Mouse (Mus musculus) MEL (cell line): ENCODE measurements around the gene Fto.

Experiments used
- GABPA ChIP-seq: IDR thresholded peaks from 2 replicates; pipeline ENCODE4 v1.6.1; 2012; ENCODE audit warnings: low read depth, mild to moderate bottlenecking, inconsistent platforms, low read length, improper control_type of control experiment, moderate library complexity
- HCFC1 ChIP-seq: IDR thresholded peaks from 2 replicates; pipeline ENCODE4 v1.6.1; 2012; ENCODE audit warnings: low read depth, mild to moderate bottlenecking, inconsistent platforms, low read length, improper control_type of control experiment, moderate library complexity
- JUND ChIP-seq: IDR thresholded peaks from 2 replicates; pipeline ENCODE4 v1.6.1; 2011; ENCODE audit warnings: low read depth, mild to moderate bottlenecking, improper control_type of control experiment, low read length
- POLR2A ChIP-seq, 2 experiments: IDR thresholded peaks; 2 replicates each; pipeline ENCODE4 v1.6.1; 2011 to 2012; ENCODE audit warnings: low read length in 2 of 2, mild to moderate bottlenecking in 2 of 2, control low read depth in 1 of 2, improper control_type of control experiment in 1 of 2, low read depth in 1 of 2, moderate library complexity in 1 of 2; ENCODE audit not compliant: control insufficient read depth in 1 of 2, insufficient read depth in 1 of 2, poor library complexity in 1 of 2
- RAD21 ChIP-seq: IDR thresholded peaks from 2 replicates; pipeline ENCODE4 v1.6.1; 2011; ENCODE audit warnings: mild to moderate bottlenecking, low read depth, low read length, improper control_type of control experiment

- no peak for TF ChIP-seq POLR2A (IDR thresholded peaks at IDR 0.05; ENCODE audit: control insufficient read depth in 1 of 2, insufficient read depth in 1 of 2, low read depth in 1 of 2, low read length in 2 of 2, poor library complexity in 1 of 2)
- TF ChIP-seq RAD21: no peak
- no peak for TF ChIP-seq JUND
- no peak for TF ChIP-seq HCFC1
- no peak for TF ChIP-seq GABPA
Measured at GRCm38 (mm10) chr8:91563326-91563725, 250.0 kb downstream of the Fto start.
